Mouse (Mus musculus) E14TG2a.4 (cell line): ENCODE results near the gene Pitx2.

ENCODE experiments used
- CTCF ChIP-seq: conservative IDR thresholded peaks from 2 replicates; pipeline ENCODE4 v1.5.1; 2014; ENCODE audit warnings: low read length
- NANOG ChIP-seq: IDR thresholded peaks from 2 replicates; pipeline ENCODE4 v1.6.1; 2014; ENCODE audit warnings: borderline replicate concordance, low read length, mixed read lengths
- POU5F1 ChIP-seq: IDR thresholded peaks from 2 replicates; pipeline ENCODE4 v1.6.1; 2014; ENCODE audit warnings: low read length, borderline replicate concordance

- TF ChIP-seq CTCF, result no peak
- TF ChIP-seq NANOG, result no peak
- no peak for TF ChIP-seq POU5F1
Observed at GRCm38 (mm10) chr3:129205481-129206175, 6.0 kb downstream of the Pitx2 start.
